Mouse (Mus musculus) v-Abl transformed pro-B cells (cell line): ENCODE data around the gene Zfp385a.

Experiments
- in situ Hi-C, 2 experiments: fragments of 400-800 bp; cut with MboI; formaldehyde crosslinking; loops; one replicate each; pipeline ENCODE4 v1.15.1; 2025; ENCODE audit not compliant: unreplicated experiment in 2 of 2

Gene Zfp385a

GRCm38 (mm10) chr15:103341547-103341946 is 1.7 kb upstream of the Zfp385a start:
- in situ Hi-C loops = loop anchor here (5.0 to 25.0 kb wide), 6 partner anchors 59 to 579 kb away; partner anchors contain the start of gene Nckap1l (in 1 of the 2)

- in situ Hi-C loops = loop anchor here (5.0 to 25.0 kb wide), 6 partner anchors 58 to 578 kb away; partner anchors contain the start of gene Nckap1l (in 1 of the 2)
These were observed 893 bp upstream of the Zfp385a start for GRCm38 (mm10) chr15:103340786-103341185.

- in situ Hi-C loops = loop anchor here in 1 of 2 experiments (25.0 kb wide), 1 partner anchor 577 kb away; no protein-coding TSS in a partner anchor
These were observed 530 bp downstream of the Zfp385a start for GRCm38 (mm10) chr15:103339166-103339960.

- in situ Hi-C loops = loop anchor here in 1 of 2 experiments (25.0 kb wide), 1 partner anchor 576 kb away; no protein-coding TSS in a partner anchor
These were observed 1.1 kb downstream of the Zfp385a start for GRCm38 (mm10) chr15:103338829-103339165.

GRCm38 (mm10) chr15:103336996-103337667 is 2.8 kb downstream of the Zfp385a start:
- in situ Hi-C loops = loop anchor here in 1 of 2 experiments (25.0 kb wide), 1 partner anchor 575 kb away; no protein-coding TSS in a partner anchor

- in situ Hi-C loops = loop anchor here in 1 of 2 experiments (25.0 kb wide), 1 partner anchor 573 kb away; no protein-coding TSS in a partner anchor
These were observed 4.2 kb downstream of the Zfp385a start for GRCm38 (mm10) chr15:103335488-103336235.

- in situ Hi-C loops = loop anchor here in 1 of 2 experiments (25.0 kb wide), 1 partner anchor 573 kb away; no protein-coding TSS in a partner anchor
These were observed 4.9 kb downstream of the Zfp385a start for GRCm38 (mm10) chr15:103335040-103335439.

- in situ Hi-C loops = loop anchor here in 1 of 2 experiments (25.0 kb wide), 1 partner anchor 572 kb away; no protein-coding TSS in a partner anchor
These were observed 5.7 kb downstream of the Zfp385a start for GRCm38 (mm10) chr15:103334194-103334593.

GRCm38 (mm10) chr15:103333738-103334137 is 6.2 kb downstream of the Zfp385a start:
- in situ Hi-C loops = loop anchor here in 1 of 2 experiments (25.0 kb wide), 1 partner anchor 571 kb away; no protein-coding TSS in a partner anchor

- in situ Hi-C loops = loop anchor here in 1 of 2 experiments (25.0 kb wide), 1 partner anchor 571 kb away; no protein-coding TSS in a partner anchor
These were observed 6.7 kb downstream of the Zfp385a start for GRCm38 (mm10) chr15:103333081-103333615.

GRCm38 (mm10) chr15:103323455-103324247 is 16.2 kb downstream of the Zfp385a start:
- in situ Hi-C loops = no loop called here

GRCm38 (mm10) chr15:103323070-103323454 is 16.8 kb downstream of the Zfp385a start:
- in situ Hi-C loops = no loop called here

- in situ Hi-C loops = no loop called here
These were observed 17.5 kb downstream of the Zfp385a start for GRCm38 (mm10) chr15:103322396-103322795.

- in situ Hi-C loops = no loop called here
These were observed 18.8 kb downstream of the Zfp385a start for GRCm38 (mm10) chr15:103321076-103321475.

- in situ Hi-C loops = loop anchor here (5.0 to 10.0 kb wide), 3 partner anchors 36 to 334 kb away; no protein-coding TSS in a partner anchor
These were observed 21.6 kb downstream of the Zfp385a start for GRCm38 (mm10) chr15:103318201-103318816.

GRCm38 (mm10) chr15:103317731-103318130 is 22.2 kb downstream of the Zfp385a start:
- in situ Hi-C loops = loop anchor here (5.0 to 10.0 kb wide), 3 partner anchors 35 to 333 kb away; no protein-coding TSS in a partner anchor

- in situ Hi-C loops = loop anchor here (5.0 to 10.0 kb wide), 3 partner anchors 35 to 332 kb away; no protein-coding TSS in a partner anchor
These were observed 22.8 kb downstream of the Zfp385a start for GRCm38 (mm10) chr15:103317120-103317519.
